Mouse (Mus musculus) megakaryocyte, embryonic 14.5 days (primary cell): ENCODE data around the gene Mrpl55.

Experiments
- FLI1 ChIP-seq: IDR thresholded peaks from 2 replicates; pipeline ENCODE4 v1.6.1; 2012; ENCODE audit warnings: low read length, inconsistent platforms, mixed read lengths
- GATA1 ChIP-seq: IDR thresholded peaks from 3 replicates; pipeline ENCODE4 v1.6.1; 2012; ENCODE audit warnings: mixed read lengths, low read length, inconsistent platforms, borderline replicate concordance

- no peak for TF ChIP-seq GATA1
- no peak for TF ChIP-seq FLI1
Measured at GRCm38 (mm10) chr11:59191231-59192058, 10.8 kb upstream of the Mrpl55 start.
